Mouse (Mus musculus) G1E (cell line): ENCODE measurements at regions not wholly inside any gene's neighbourhood (a gene's known extent, or its start where the extent isn't known, plus 50 kb on each side); places are given as distances from the start of the nearest gene placed in this dataset.

Experiments used
- ATAC-seq: 2 replicates; pipeline ENCODE4 v1.8.0; 2016; ENCODE audit warnings: mild to moderate bottlenecking; ENCODE audit not compliant: insufficient number of reproducible peaks, poor library complexity, low FRiP score, severe bottlenecking; ENCODE audit errors: extremely low read depth
- DNase-seq: peaks from one replicate; pipeline ENCODE4 v3.0.0; 2012; ENCODE audit warnings: low spot score
- H3K27me3 ChIP-seq: 2 replicates; pipeline ENCODE4 v1.6.1; 2012; ENCODE audit warnings: mild to moderate bottlenecking, low read length, inconsistent platforms; ENCODE audit not compliant: insufficient read depth
- H3K36me3 ChIP-seq: replicated peaks from 2 replicates; pipeline ENCODE3; 2012; ENCODE audit warnings: mild to moderate bottlenecking, inconsistent platforms
- H3K4me1 ChIP-seq: 2 replicates; pipeline ENCODE4 v1.6.1; 2012; ENCODE audit warnings: low read depth, low read length, inconsistent platforms, mixed read lengths; ENCODE audit not compliant: insufficient read depth
- H3K4me3 ChIP-seq: 2 replicates; pipeline ENCODE4 v1.5.1; 2012; ENCODE audit warnings: low read depth, mild to moderate bottlenecking, inconsistent platforms, low read length, moderate library complexity, mixed read lengths
- H3K9me3 ChIP-seq: replicated peaks from 2 replicates; pipeline ENCODE4 v1.6.1; 2012; ENCODE audit warnings: inconsistent platforms
- CTCF ChIP-seq: IDR thresholded peaks from 2 replicates; pipeline ENCODE4 v1.5.1; 2012; ENCODE audit warnings: low read depth, low read length, inconsistent platforms, mixed read lengths
- GATA1 ChIP-seq: IDR thresholded peaks from 2 replicates; pipeline ENCODE4 v1.6.1; 2012; ENCODE audit warnings: borderline replicate concordance, low read length, inconsistent platforms, mixed read lengths
- GATA2 ChIP-seq: IDR thresholded peaks from 2 replicates; pipeline ENCODE4 v1.6.1; 2012; ENCODE audit warnings: low read depth, low read length, inconsistent platforms, borderline replicate concordance
- POLR2AphosphoS5 ChIP-seq: IDR thresholded peaks from 2 replicates; pipeline ENCODE4 v1.6.1; 2012; ENCODE audit warnings: low read depth, low read length, inconsistent platforms; ENCODE audit not compliant: insufficient replicate concordance
- TAL1 ChIP-seq: conservative IDR thresholded peaks from 2 replicates; pipeline ENCODE4 v1.6.1; 2012; ENCODE audit warnings: low read depth, low read length, inconsistent platforms, mixed read lengths

GRCm38 (mm10) chr19:54154400-54154799 lies 110.4 kb downstream of the Adra2a start:
- H3K36me3 ChIP-seq: no peaks in the 10 kb centered on the region
- peaks cover 32% of the 10 kb centered on the region for H3K27me3 ChIP-seq
- no peak for ATAC-seq
- TF ChIP-seq POLR2AphosphoS5 (no peak), GATA2 (no peak), CTCF (no peak), GATA1 (no peak), TAL1 (no peak)
- peaks cover 35% of the 10 kb centered on the region for H3K4me1 ChIP-seq
- no peaks in the 10 kb centered on the region for H3K9me3 ChIP-seq
- H3K4me3 ChIP-seq: no peak overlapping the region
- DNase-seq: no peak

GRCm38 (mm10) chr19:54170361-54170760 lies 126.4 kb downstream of the Adra2a start:
- DNase-seq (no peak), ATAC-seq (no peak)
- Histone ChIP-seq H3K4me3 (no peak overlapping the region), H3K9me3 (no peaks in the 10 kb centered on the region), H3K36me3 (no peaks in the 10 kb centered on the region), H3K4me1 (no peaks in the 10 kb centered on the region), H3K27me3 (peaks cover 24% of the 10 kb centered on the region; the same call in 1 of the 2 replicates)
- TF ChIP-seq CTCF: no peak
- TF ChIP-seq TAL1: no peak
- TF ChIP-seq POLR2AphosphoS5: no peak

GRCm38 (mm10) chr19:54174090-54175055 lies 130.4 kb downstream of the Adra2a start:
- H3K27me3 ChIP-seq: peaks cover 17% of the 10 kb centered on the region; the same call in 1 of the 2 replicates
- no peak for TF ChIP-seq POLR2AphosphoS5
- TF ChIP-seq GATA2: no peak
- TF ChIP-seq GATA1: no peak
- ATAC-seq (no peak), DNase-seq (no peak)
- H3K9me3 ChIP-seq: no peaks in the 10 kb centered on the region
- H3K4me3 ChIP-seq: no peak overlapping the region
- no peaks in the 10 kb centered on the region for H3K36me3 ChIP-seq
- H3K4me1 ChIP-seq: no peaks in the 10 kb centered on the region

- peaks cover 15% of the 10 kb centered on the region; the same call in 1 of the 2 replicates for H3K27me3 ChIP-seq
- H3K9me3 ChIP-seq: no peaks in the 10 kb centered on the region
- TF ChIP-seq CTCF (no peak), GATA2 (no peak), TAL1 (no peak), GATA1 (no peak), POLR2AphosphoS5 (no peak)
- H3K4me1 ChIP-seq: no peaks in the 10 kb centered on the region
- no peaks in the 10 kb centered on the region for H3K36me3 ChIP-seq
- DNase-seq: peak; percentile 38
- no peak for ATAC-seq
- H3K4me3 ChIP-seq: no peak overlapping the region
These were observed 131.8 kb downstream of the Adra2a start for GRCm38 (mm10) chr19:54175766-54176165.

- DNase-seq: no peak
- H3K9me3 ChIP-seq: no peaks in the 10 kb centered on the region
- H3K4me1 ChIP-seq: no peaks in the 10 kb centered on the region
- no peak overlapping the region for H3K4me3 ChIP-seq
- H3K27me3 ChIP-seq: peaks cover 11% of the 10 kb centered on the region; the same call in 1 of the 2 replicates
- H3K36me3 ChIP-seq: no peaks in the 10 kb centered on the region
- TF ChIP-seq CTCF: no peak
- TF ChIP-seq GATA1: no peak
- no peak for TF ChIP-seq POLR2AphosphoS5
- no peak for TF ChIP-seq GATA2
- no peak for TF ChIP-seq TAL1
- no peak for ATAC-seq
These were observed 133.5 kb downstream of the Adra2a start for GRCm38 (mm10) chr19:54177491-54177890.

GRCm38 (mm10) chr19:54200407-54200806 lies 156.5 kb downstream of the Adra2a start:
- no peak for TF ChIP-seq POLR2AphosphoS5
- TF ChIP-seq CTCF: no peak
- TF ChIP-seq GATA1: no peak
- no peak for TF ChIP-seq GATA2
- no peak for TF ChIP-seq TAL1
- no peak for DNase-seq

More at GRCm38 (mm10) chr19:54200407-54200806, 156.5 kb downstream of the Adra2a start:
- no peak overlapping the region for H3K4me3 ChIP-seq
- H3K9me3 ChIP-seq: no peaks in the 10 kb centered on the region
- no peak for ATAC-seq
- H3K27me3 ChIP-seq: peaks cover 5% of the 10 kb centered on the region; the same call in 1 of the 2 replicates
- H3K36me3 ChIP-seq: no peaks in the 10 kb centered on the region
- H3K4me1 ChIP-seq: no peaks in the 10 kb centered on the region
